Mouse (Mus musculus): ENCODE data around the gene Lbp. TPM values are rescaled to one million over a fixed set of nuclear protein-coding genes. Genes with fewer than 3 reads are reported as not detected.

Lbp gene
- total RNA-seq, 2 experiments from 2014 or later: 5.2 to 7.1 TPM

- no peak overlapping the region for H3K27ac ChIP-seq
- intact Hi-C loops (cut with DNase I): no loop called here
- DNase-seq: peak; percentile 30
- H3K4me3 ChIP-seq: no peak overlapping the region
- TF ChIP-seq CTCF (IDR thresholded peaks at IDR 0.05): no peak
Observed at GRCm38 (mm10) chr2:158370173-158370550, 63.9 kb downstream of the Lbp start.

- no peak for TF ChIP-seq CTCF (IDR thresholded peaks at IDR 0.05)
- intact Hi-C loops (cut with DNase I): no loop called here
- DNase-seq: no peak
- H3K27ac ChIP-seq: no peak overlapping the region
- H3K4me3 ChIP-seq: no peak overlapping the region
Observed at GRCm38 (mm10) chr2:158373061-158373460, 66.8 kb downstream of the Lbp start.

GRCm38 (mm10) chr2:158373516-158373915 lies 67.2 kb downstream of the Lbp start:
- no peak for DNase-seq
- H3K27ac ChIP-seq: no peak overlapping the region
- no peak for TF ChIP-seq CTCF (IDR thresholded peaks at IDR 0.05)
- intact Hi-C loops (cut with DNase I): no loop called here
- no peak overlapping the region for H3K4me3 ChIP-seq

- no peak for DNase-seq
- intact Hi-C loops (cut with DNase I): no loop called here
- TF ChIP-seq CTCF (IDR thresholded peaks at IDR 0.05): peak; percentile 31; the same call in 1 of the 2 replicates
- Histone ChIP-seq H3K4me3 (peak within 1 kb of the TSS; percentile 38), H3K27ac (no peak within 1 kb of the TSS)
Observed at GRCm38 (mm10) chr2:158375443-158376122, 69.3 kb downstream of the Lbp start, which contains the start of gene Snhg11. Gene Snhg11, plus strand, starts transcription at chr2:158375638.

GRCm38 (mm10) chr2:158376123-158376687 lies 69.9 kb downstream of the Lbp start:
- DNase-seq: no peak
- intact Hi-C loops (cut with DNase I): no loop called here
- Histone ChIP-seq H3K4me3 (no peak overlapping the region), H3K27ac (no peak overlapping the region)
- no peak for TF ChIP-seq CTCF (IDR thresholded peaks at IDR 0.05)

GRCm38 (mm10) chr2:158376798-158377197 lies 70.5 kb downstream of the Lbp start:
- TF ChIP-seq CTCF (IDR thresholded peaks at IDR 0.05): no peak
- no peak overlapping the region for H3K4me3 ChIP-seq
- DNase-seq: no peak
- intact Hi-C loops (cut with DNase I): no loop called here
- no peak overlapping the region for H3K27ac ChIP-seq

GRCm38 (mm10) chr2:158377811-158378210 lies 71.5 kb downstream of the Lbp start:
- no peak for TF ChIP-seq CTCF (IDR thresholded peaks at IDR 0.05)
- H3K27ac ChIP-seq: no peak overlapping the region
- no peak overlapping the region for H3K4me3 ChIP-seq
- no peak for DNase-seq
- intact Hi-C loops (cut with DNase I): no loop called here

- TF ChIP-seq CTCF (IDR thresholded peaks at IDR 0.05): peak; percentile 95
- no peak overlapping the region for H3K4me3 ChIP-seq
- DNase-seq: peak; percentile 39
- intact Hi-C loops (cut with DNase I): no loop called here
- H3K27ac ChIP-seq: no peak overlapping the region
Observed at GRCm38 (mm10) chr2:158379354-158380078, 73.2 kb downstream of the Lbp start.

Other genes with a start within 250 kb of the Lbp start
- 10 to 100 TPM; 44.2 to 55.4 TPM for gene Tgm2, start 160.1 kb upstream of the Lbp start, total RNA-seq (2021)
- gene D630003M21Rik, start 77.3 kb upstream of the Lbp start, total RNA-seq (2021): 1 to 10 TPM; 1.2 to 2.2 TPM
- not detected for gene Bpi, start 48.4 kb upstream of the Lbp start, total RNA-seq (2021)
- gene Snhg11, start 69.1 kb downstream of the Lbp start, total RNA-seq (2021): under 1 TPM in 1 of 2 experiments, not detected in 1; 0.17 TPM
- 10 to 100 TPM; 27.9 to 38.2 TPM for gene Ralgapb, start 103.4 kb downstream of the Lbp start, total RNA-seq (2021)
- gene Adig, start 196.1 kb downstream of the Lbp start, total RNA-seq (2021): 1 to 10 TPM; 3.1 to 5.5 TPM
- under 1 TPM in 1 of 2 experiments, not detected in 1; 0.14 TPM for gene Arhgap40, start 206.3 kb downstream of the Lbp start, total RNA-seq (2021)

Data from gastrocnemius, adult 2 months (tissue).